Mouse (Mus musculus): ENCODE data around the gene Ptgds.

Gene Ptgds

DNA sequence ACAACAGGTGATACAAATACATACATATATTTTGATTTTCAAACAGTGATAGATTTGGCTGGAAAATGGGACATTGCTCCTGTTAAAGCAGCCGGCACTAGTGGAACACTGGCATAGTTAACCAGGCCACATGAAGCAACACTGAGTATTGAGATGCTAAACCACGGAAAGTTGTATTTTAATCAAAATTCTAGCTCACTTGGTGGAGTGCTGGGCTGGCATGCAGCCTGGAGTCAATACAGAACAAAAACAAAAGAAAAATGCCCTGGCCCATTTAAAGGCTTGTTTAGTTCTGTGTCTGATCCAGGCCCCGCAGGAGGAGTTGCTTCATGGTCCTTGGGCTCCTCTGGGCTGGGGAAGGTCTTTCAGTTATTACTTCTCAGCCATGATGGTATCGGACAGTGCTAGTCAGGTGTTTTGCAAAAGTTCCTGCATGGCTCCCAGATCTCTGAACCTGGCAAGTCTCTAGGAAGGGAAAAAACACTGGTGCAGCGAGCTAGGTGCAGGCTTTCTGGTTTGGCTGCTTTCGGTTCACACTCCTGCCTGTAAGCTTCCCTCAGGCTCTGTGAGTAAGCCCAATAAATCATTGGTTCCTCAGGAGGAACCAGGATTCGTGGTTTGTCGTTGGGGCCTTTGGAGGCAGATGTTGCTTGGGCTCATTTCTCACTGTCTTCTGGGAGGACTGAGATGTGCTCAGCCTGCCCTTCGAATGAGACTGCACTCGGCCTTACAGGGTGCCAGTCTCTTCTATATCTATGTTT lies 9.9 kb upstream of the Ptgds start:
- no peak for DNase-seq

- DNase-seq: peak; percentile 79
Observed at GRCm38 (mm10) chr2:25477967-25478675, 8.3 kb upstream of the Ptgds start.

DNA sequence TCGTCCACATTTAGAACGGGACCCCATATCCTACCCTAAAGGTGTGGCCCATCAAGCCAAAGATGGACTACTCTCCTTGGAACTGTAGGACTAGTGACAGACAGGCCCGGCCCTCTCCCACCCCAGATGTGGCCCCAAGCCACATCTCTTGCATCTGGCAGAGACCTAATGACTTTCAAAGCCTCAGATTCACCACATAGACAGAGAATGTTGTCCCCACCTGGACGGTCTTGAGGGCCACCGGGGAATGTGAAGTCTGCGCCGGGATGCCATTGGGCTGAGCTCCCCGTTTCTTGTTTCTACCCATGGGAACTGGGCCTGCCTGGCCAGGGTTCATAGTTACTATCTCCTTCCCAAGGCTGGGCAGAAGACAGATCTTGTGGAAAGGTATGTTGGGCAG lies 7.7 kb upstream of the Ptgds start:
- DNase-seq: no peak

DNA sequence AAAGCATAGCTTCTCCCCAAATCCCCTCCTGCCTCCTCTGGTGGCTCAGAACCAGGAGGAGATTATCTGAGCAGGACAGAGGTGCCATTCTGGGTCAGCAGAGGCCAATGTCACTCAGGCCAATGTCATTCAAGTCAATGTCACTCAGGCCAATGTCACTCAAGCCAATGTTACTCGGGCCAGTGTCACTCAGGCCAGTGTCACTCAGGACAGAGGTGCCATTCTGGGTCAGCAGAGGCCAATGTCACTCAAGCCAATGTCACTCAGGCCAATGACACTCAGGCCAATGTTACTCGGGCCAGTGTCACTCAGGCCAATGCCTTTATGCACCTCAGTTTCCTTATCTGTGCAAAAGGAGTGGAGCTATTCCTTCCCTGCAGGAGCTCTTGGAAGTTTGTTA lies 2.7 kb upstream of the Ptgds start:
- DNase-seq: no peak

- DNase-seq: peak; percentile 81
Observed at GRCm38 (mm10) chr2:25468962-25469915, 607 bp downstream of the Ptgds start.

DNA sequence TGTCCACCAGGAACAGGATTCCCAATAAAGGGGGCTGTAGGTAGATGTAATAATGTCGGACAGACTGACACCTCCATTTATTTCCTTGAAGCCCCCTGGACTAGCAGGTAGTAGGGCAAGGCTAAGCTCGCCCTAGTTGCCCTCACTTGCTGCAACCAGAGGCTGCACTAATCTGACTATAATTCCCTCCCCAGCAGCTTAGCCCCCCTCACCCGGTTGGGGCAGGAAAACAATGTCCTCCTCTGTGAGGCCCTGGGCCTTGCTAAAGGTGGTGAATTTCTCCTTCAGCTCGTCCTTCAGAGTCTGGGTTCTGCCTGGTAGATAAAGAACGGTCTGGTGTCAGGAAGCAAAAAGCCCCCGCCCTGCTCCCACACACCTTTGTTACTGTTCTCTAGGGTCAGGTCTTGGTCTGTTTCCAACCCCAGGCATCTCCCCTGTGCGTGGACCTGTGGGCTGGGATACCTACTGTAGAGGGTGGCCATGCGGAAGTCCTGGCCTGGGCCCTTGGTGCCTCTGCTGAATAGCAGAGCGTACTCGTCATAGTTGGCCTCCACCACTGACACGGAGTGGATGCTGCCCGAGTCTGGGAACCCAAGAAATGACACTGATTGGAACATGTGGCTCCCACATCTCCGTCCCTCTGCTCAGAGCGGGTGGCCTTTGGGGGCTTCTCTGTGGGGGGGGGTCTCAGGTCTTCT lies 2.1 kb downstream of the Ptgds start:
- DNase-seq: no peak

GRCm38 (mm10) chr2:25465816-25466635 lies 3.8 kb downstream of the Ptgds start:
- no peak for DNase-seq

DNA sequence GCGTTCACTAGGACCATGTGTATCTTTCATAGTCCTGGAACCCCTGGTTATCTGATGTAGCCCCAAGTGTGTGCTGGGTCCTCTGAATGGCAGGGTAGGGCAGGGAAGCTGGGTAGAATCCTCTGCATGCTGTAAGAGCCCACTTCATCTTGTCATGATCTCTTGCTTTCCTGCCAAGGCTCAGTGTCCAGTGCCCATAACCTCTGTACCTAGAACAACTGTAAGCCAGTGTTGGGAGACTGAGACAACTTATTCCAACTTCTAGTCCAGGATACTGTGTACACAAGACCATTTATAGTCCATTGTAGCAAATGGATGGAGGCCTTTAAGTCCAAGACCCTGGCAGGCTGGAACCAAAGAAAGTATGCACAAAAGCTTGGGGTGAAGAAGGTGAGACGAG lies 4.6 kb downstream of the Ptgds start:
- DNase-seq: no peak

- DNase-seq: no peak
Observed at GRCm38 (mm10) chr2:25463630-25464029, 6.2 kb downstream of the Ptgds start.

- DNase-seq: no peak
Observed at GRCm38 (mm10) chr2:25461407-25461806, 8.4 kb downstream of the Ptgds start.

DNA sequence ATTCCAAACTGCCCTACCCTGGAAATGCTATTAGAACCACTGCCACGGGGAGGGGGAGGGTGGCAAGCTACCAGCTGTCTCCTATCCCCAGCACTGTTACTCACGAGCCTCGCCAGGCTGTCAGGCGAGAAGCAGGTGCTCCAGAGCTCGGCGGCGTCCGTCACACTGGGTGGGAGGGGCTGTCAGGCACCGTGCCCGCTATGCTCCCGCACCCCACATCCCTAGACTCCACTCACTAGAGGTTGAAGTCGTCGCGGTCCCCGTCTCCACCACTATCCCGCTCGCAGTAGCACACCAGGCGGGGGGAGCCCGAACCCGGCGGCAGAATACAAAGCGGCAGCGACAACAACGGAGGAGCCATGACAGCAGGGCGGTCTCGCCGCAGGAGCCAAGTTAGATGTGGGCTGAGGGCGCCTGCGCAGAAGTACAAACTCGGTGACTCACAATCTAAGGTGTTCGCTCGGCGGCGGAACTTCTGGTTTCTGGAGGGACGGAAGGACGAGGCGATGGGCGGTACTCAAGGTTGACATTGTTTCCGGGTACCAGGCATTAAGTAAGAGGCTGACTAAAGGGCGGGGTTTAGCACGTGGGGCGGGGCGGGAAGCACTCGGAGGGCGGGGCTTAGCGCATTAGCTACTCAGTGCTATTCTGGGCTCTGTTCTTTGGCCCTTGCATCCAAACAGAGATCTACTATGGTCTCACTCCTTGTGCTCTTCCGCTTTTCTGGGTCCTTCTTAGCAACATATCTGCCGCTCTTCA lies 9.1 kb downstream of the Ptgds start, which contains the start of gene Paxx:
Paxx (minus strand) TSS at position 544 of the 759 bp plus-strand sequence.
- peak; percentile 96 for DNase-seq

GRCm38 (mm10) chr2:25460135-25460534 lies 9.7 kb downstream of the Ptgds start:
- DNase-seq: no peak

GRCm38 (mm10) chr2:25458911-25459310 lies 10.9 kb downstream of the Ptgds start:
- DNase-seq: no peak

GRCm38 (mm10) chr2:25457022-25457896 lies 12.6 kb downstream of the Ptgds start:
- DNase-seq: no peak

DNA sequence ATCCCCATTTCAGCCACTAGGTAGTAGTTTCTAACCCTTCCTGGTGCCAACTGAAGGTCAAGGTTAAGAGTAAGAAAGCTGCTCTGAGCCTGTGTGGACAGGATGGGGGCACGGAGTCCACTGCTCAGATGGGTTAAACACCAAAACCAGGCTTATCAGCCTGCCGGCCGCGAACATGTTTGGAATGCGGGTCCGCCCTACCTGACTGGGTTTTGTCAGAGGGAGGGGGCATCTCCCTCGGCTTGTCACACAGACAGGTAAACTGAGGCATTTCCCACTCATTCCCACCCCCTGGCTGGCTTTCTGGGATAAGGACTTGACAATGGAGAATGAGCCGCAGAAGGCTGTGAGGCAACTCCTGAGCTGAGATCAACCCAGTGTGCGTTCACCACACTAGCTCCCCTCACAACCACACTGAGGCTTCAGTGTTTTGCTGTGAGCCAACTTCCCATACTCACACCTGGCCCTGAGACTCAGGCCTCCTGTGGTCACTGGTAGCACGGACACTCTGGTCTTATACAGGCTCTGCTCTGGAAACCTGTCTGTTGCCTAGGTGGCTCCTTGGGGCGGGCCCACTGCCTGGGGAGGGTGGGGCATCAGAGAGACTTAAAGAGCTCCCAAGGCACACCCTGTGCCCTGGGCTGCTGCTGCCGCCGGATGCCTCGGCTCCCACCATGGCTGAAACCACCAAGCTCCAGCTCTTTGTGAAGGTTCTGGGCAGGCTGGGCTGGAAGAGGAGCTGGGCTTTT lies 13.5 kb downstream of the Ptgds start, which contains the start of gene Clic3:
Clic3 (plus strand) TSS at position 634 of the 749 bp plus-strand sequence.
- DNase-seq: no peak

GRCm38 (mm10) chr2:25452951-25453350 lies 16.9 kb downstream of the Ptgds start:
- DNase-seq: no peak

DNA sequence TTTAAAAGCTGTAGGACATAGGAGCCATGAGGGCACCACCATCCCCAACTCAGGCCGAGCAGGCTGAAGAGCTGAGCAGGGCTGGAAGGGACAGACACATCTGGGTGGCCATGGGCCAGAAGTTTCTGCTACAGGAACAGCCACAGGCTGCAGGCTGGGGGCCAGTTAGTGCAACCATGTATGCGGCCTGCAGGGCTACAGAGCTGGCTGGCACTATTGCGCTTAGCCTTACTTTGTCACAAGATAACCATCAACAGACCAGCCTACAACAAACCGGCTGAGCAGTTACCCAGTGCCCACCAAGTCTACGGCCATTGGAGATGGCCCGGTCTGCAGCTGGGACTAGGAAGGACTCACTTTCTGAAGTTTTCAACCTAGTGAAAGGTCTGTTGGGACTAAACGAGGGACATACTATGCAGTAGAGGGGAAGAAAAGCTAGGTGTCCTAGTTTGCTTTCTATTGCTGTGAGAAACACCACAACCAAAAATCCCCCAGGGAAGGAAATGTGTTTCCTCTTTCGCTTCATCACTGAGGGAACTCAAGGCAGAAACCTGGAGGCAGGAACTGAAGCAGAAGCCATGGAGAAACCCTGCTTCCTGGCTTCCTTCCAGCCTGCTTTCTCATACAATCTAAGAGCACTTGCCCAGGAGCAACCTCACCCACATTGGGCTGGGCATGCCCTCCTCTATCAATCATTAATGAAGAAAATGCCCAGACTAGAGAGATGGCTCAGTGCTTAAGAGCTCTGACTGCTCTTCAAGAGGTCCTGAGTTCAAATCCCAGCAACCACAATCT lies 18.8 kb downstream of the Ptgds start:
- no peak for DNase-seq

DNA sequence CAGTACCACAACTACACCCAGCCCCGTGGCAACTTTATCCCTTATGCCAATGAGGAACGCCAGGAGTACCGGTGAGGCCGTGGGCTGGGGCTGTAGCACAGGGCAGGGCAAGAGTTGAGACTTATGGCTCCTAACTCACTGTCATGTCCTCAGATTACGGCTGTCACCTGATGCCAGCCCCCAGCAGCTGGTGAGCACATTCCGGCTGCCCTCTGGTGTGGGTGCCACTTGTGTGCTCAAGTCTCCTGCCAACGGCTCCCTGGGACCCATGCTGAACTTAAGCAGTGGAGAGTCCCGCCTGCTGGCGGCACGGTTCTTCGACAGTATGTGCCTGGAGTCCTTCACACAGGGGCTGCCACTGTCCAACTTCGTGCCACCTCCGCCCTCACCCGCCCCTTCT lies 27.2 kb downstream of the Ptgds start:
- DNase-seq: no peak

Data from layer of hippocampus, adult 9-11 months (tissue).